Mouse (Mus musculus): ENCODE measurements around the gene Tmem53. TPM values are rescaled to one million over a fixed set of nuclear protein-coding genes. Genes with fewer than 3 reads are reported as not detected.
A peak's percentile ranks its signal among the peaks of the same experiment; 100 is the strongest.
"Not testable (repeated sequence)": the region's sequence is repeated elsewhere in the genome, so short reads cannot be mapped to it uniquely, and the experiment has no call there.

Tmem53 gene
- polyA plus RNA-seq, 1 experiment from 2014 or later: 4.9 TPM

DNA sequence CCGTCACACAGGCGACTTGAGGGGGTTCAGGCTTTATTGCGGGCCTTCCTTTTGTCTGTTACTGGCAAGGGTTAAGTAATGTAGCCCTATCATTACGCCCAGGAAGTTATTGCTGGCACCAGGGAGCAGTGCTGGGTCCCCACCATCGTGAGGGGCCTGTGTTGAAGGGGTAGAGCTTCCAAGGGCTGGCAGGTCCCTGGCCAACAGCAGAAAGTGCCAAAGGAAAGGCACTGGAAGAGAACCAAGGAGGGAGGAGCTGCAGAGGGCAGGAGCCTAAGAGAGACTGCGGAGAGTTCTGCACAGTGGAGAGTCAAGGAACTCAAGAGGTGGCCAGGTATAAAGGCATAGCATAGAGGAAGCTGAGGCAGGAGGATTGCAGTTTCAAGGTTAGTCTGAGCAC lies 2.9 kb downstream of the Tmem53 start:
- Histone ChIP-seq H3K27me3 (replicated peaks; ENCODE audit: control insufficient read depth, insufficient read depth, low read length) (no peaks in the 10 kb centered on the region), H3K4me3 (ENCODE audit: low read depth, low read length) (no peak overlapping the region), H3K4me2 (no peak overlapping the region), H3K9me3 (ENCODE audit: control insufficient read depth, low read length) (no peaks in the 10 kb centered on the region), H3K36me3 (ENCODE audit: control insufficient read depth, insufficient read depth, low read length) (no peaks in the 10 kb centered on the region), H3K4me1 (replicated peaks; ENCODE audit: control insufficient read depth, insufficient read depth, low read length) (peaks cover 7% of the 10 kb centered on the region; the same call in 1 of the 2 replicates), H3K27ac (ENCODE audit: low read depth, low read length) (no peak overlapping the region), H3K9ac (ENCODE audit: low read depth, low read length) (no peak overlapping the region)
- ATAC-seq (replicated peaks; ENCODE audit: low FRiP score) (no peak), DNase-seq (ENCODE audit: low spot score) (no peak)
- 52% methylated on average over 6 of the region's 6 CpGs for WGBS

DNA sequence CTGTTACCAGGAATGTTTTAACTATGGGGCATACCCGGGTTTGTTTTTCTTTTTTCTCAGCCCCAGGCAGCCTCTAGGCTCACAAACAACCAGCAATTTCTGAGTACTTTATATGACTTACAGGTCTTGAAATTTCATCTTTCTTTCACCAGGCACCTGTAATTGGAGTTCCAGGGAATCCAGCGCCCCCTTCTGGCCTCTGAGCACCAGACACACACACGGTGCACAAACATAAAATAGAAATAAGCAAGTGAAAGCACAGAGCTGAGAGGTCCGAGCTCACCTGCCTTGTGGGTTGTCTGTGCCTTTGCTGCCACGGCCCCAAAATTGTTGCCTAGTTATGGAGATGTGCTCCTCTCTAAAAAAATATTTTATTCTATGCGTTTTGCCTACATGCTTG lies 8.2 kb downstream of the Tmem53 start:
- H3K9ac ChIP-seq (ENCODE audit: low read depth, low read length); H3K4me2 ChIP-seq; ATAC-seq (replicated peaks; ENCODE audit: low FRiP score); DNase-seq (ENCODE audit: low spot score); H3K27me3 ChIP-seq (replicated peaks; ENCODE audit: control insufficient read depth, insufficient read depth, low read length); H3K9me3 ChIP-seq (ENCODE audit: control insufficient read depth, low read length); H3K36me3 ChIP-seq (ENCODE audit: control insufficient read depth, insufficient read depth, low read length); H3K4me1 ChIP-seq (replicated peaks; ENCODE audit: control insufficient read depth, insufficient read depth, low read length); H3K4me3 ChIP-seq (ENCODE audit: low read depth, low read length); H3K27ac ChIP-seq (ENCODE audit: low read depth, low read length): not testable (repeated sequence)
- WGBS: 64% methylated on average over 6 of the region's 6 CpGs

DNA sequence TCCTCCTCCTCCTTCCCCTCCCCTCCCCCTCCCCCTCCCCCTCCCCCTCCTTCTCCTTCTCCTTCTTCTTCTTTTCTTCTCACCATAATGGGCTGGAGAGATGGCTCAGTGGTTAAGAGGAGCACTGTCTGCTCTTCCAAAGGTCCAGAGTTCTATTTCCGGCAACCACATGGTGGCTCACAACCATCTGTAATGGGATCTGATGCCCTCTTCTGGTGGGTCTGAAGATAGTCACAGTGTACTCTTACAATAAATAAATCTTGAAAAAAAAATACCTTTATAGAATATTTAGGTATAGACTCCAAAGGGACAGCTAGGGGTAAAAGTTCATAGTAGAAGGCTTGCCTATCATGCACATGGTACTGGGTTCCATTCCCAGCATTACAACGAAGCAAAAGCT lies 9.5 kb downstream of the Tmem53 start:
- no peaks in the 10 kb centered on the region for H3K36me3 ChIP-seq (ENCODE audit: control insufficient read depth, insufficient read depth, low read length)
- H3K4me1 ChIP-seq (replicated peaks; ENCODE audit: control insufficient read depth, insufficient read depth, low read length): no peaks in the 10 kb centered on the region
- H3K27me3 ChIP-seq (replicated peaks; ENCODE audit: control insufficient read depth, insufficient read depth, low read length): no peaks in the 10 kb centered on the region
- no peak overlapping the region for H3K9ac ChIP-seq (ENCODE audit: low read depth, low read length)
- no peak overlapping the region for H3K4me2 ChIP-seq
- no peak overlapping the region for H3K4me3 ChIP-seq (ENCODE audit: low read depth, low read length)
- 80% methylated on average over 2 of the region's 2 CpGs for WGBS
- no peak for ATAC-seq (replicated peaks; ENCODE audit: low FRiP score)
- no peak for DNase-seq (ENCODE audit: low spot score)
- H3K27ac ChIP-seq (ENCODE audit: low read depth, low read length): no peak overlapping the region
- H3K9me3 ChIP-seq (ENCODE audit: control insufficient read depth, low read length): no peaks in the 10 kb centered on the region

DNA sequence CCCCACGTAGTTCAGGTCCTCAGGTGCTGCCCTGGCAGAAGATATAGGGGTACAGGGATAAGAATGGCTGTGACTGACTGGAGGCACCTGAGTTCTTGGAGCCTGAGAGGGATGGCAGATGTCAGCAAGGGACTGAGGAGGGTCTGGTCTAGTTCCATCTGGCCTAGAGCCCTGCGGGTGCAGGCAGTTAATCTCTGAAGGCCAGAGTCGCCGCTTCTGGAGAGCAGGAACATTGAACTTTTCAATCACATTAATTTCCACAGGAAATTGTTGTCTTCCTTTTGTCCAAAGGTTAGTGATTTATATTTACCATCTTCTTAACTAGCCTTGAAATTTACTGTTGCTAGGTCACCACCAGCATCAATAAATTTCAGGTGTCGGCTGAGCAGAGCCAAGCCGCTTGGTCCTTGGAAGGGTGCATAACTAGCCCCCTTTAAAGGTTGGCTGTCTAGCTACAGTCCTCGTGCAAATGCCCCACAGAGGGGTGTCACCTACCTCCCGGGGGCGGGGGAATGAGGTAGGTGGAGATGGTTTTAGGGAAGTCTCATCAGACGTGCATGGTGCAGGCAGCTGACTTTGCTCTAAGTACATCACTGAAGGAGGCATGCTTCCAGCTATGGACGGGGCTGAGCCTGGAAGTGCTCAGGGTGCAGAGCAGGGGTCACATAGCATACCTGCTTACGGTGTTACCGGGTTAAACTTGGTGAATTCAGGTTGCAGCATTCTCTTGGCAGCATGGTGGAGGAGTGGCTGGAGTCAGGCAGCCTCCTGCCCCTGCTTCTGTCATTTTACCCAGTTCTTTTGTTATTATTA lies 10.6 kb downstream of the Tmem53 start:
- ATAC-seq (replicated peaks; ENCODE audit: low FRiP score): no peak
- WGBS: 68% methylated on average over 13 of the region's 13 CpGs
- H3K4me3 ChIP-seq (ENCODE audit: low read depth, low read length): no peak overlapping the region
- H3K9me3 ChIP-seq (ENCODE audit: control insufficient read depth, low read length): no peaks in the 10 kb centered on the region
- no peak for DNase-seq (ENCODE audit: low spot score)
- H3K27ac ChIP-seq (ENCODE audit: low read depth, low read length): no peak overlapping the region
- no peak overlapping the region for H3K4me2 ChIP-seq
- no peaks in the 10 kb centered on the region for H3K36me3 ChIP-seq (ENCODE audit: control insufficient read depth, insufficient read depth, low read length)
- no peak overlapping the region for H3K9ac ChIP-seq (ENCODE audit: low read depth, low read length)
- no peaks in the 10 kb centered on the region for H3K4me1 ChIP-seq (replicated peaks; ENCODE audit: control insufficient read depth, insufficient read depth, low read length)
- H3K27me3 ChIP-seq (replicated peaks; ENCODE audit: control insufficient read depth, insufficient read depth, low read length): no peaks in the 10 kb centered on the region

DNA sequence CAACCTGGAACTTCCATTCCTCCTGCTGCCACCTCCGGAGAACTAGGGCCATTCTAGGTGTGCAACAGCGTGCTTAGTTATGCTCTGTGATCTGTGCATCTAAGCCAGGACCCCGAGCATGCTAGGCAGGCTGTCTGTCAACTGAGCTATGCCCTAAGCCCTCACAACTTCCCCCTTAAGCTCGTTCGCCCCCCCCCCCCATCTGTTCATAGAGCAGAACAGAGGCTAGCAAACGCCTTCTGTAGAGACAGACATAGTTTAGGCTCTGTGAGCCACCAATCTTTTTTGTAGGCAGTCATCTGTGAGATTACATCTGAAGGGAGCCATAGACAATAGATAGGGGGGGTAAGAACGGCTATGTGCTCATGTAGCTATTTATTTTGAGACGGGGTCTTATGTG lies 11.2 kb downstream of the Tmem53 start:
- no peak overlapping the region for H3K4me3 ChIP-seq (ENCODE audit: low read depth, low read length)
- no peaks in the 10 kb centered on the region for H3K27me3 ChIP-seq (replicated peaks; ENCODE audit: control insufficient read depth, insufficient read depth, low read length)
- no peaks in the 10 kb centered on the region for H3K36me3 ChIP-seq (ENCODE audit: control insufficient read depth, insufficient read depth, low read length)
- DNase-seq (ENCODE audit: low spot score): no peak
- no peaks in the 10 kb centered on the region for H3K9me3 ChIP-seq (ENCODE audit: control insufficient read depth, low read length)
- 71% methylated on average over 8 of the region's 8 CpGs for WGBS
- H3K4me2 ChIP-seq: no peak overlapping the region
- no peak overlapping the region for H3K9ac ChIP-seq (ENCODE audit: low read depth, low read length)
- no peak overlapping the region for H3K27ac ChIP-seq (ENCODE audit: low read depth, low read length)
- no peak for ATAC-seq (replicated peaks; ENCODE audit: low FRiP score)
- no peaks in the 10 kb centered on the region for H3K4me1 ChIP-seq (replicated peaks; ENCODE audit: control insufficient read depth, insufficient read depth, low read length)

DNA sequence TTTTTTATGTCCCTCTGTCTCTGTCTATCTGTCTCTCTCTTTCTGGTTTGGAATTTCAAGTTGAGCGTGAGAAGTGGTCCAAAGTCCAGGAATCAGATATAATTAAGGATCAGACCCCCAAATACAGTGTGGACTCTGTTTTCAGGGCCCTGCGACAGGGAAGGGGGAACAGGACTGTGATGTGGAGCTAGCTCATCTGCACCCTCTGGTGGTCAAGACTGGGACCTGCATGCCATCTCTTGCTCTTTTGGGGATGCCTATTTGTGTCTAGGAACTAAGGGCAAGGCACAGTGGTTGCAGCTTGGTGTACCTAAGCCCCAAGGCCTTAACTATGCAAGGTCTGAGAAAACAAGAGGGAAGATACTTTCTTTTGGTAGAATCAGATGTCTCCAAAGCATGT lies 15.5 kb downstream of the Tmem53 start:
- Histone ChIP-seq H3K27me3 (replicated peaks; ENCODE audit: control insufficient read depth, insufficient read depth, low read length) (no peaks in the 10 kb centered on the region), H3K36me3 (ENCODE audit: control insufficient read depth, insufficient read depth, low read length) (peaks cover 8% of the 10 kb centered on the region), H3K4me2 (no peak overlapping the region), H3K4me3 (ENCODE audit: low read depth, low read length) (no peak overlapping the region), H3K27ac (ENCODE audit: low read depth, low read length) (no peak overlapping the region), H3K9ac (ENCODE audit: low read depth, low read length) (no peak overlapping the region), H3K9me3 (ENCODE audit: control insufficient read depth, low read length) (no peaks in the 10 kb centered on the region), H3K4me1 (replicated peaks; ENCODE audit: control insufficient read depth, insufficient read depth, low read length) (no peaks in the 10 kb centered on the region)
- no peak for ATAC-seq (replicated peaks; ENCODE audit: low FRiP score)
- WGBS: 7% methylated on average over 2 of the region's 2 CpGs
- peak; percentile 68 for DNase-seq (ENCODE audit: low spot score)

DNA sequence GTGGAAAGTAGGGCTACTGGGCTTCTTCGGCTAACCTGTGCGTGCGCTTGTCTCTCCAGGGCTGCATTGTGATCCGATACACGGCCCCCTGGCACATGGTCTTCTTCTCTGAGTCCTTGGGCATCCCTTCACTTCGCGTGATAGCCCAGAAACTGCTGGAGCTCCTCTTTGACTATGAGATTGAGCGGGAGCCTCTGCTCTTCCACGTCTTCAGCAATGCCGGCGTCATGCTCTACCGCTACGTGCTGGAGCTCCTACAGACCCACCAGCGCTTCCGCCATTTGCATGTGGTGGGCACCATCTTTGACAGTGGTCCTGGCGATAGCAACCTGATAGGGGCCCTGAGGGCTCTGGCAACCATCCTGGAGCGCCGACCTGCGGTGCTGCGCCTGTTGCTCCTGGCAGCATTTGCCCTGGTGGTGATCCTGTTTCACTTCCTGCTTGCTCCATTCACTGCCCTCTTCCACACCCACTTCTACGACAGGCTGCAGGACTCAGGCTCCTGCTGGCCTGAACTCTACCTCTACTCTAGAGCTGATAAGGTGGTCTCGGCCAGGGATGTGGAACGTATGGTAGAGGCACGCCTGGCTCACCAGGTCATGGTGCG lies 16.2 kb downstream of the Tmem53 start:
- no peaks in the 10 kb centered on the region for H3K4me1 ChIP-seq (replicated peaks; ENCODE audit: control insufficient read depth, insufficient read depth, low read length)
- ATAC-seq (replicated peaks; ENCODE audit: low FRiP score) (no peak), DNase-seq (ENCODE audit: low spot score) (no peak)
- H3K4me3 ChIP-seq (ENCODE audit: low read depth, low read length): no peak overlapping the region
- H3K36me3 ChIP-seq (ENCODE audit: control insufficient read depth, insufficient read depth, low read length): peaks cover 13% of the 10 kb centered on the region
- no peaks in the 10 kb centered on the region for H3K27me3 ChIP-seq (replicated peaks; ENCODE audit: control insufficient read depth, insufficient read depth, low read length)
- H3K9me3 ChIP-seq (ENCODE audit: control insufficient read depth, low read length): no peaks in the 10 kb centered on the region
- 82% methylated on average over 25 of the region's 25 CpGs for WGBS
- no peak overlapping the region for H3K27ac ChIP-seq (ENCODE audit: low read depth, low read length)
- no peak overlapping the region for H3K4me2 ChIP-seq
- no peak overlapping the region for H3K9ac ChIP-seq (ENCODE audit: low read depth, low read length)

DNA sequence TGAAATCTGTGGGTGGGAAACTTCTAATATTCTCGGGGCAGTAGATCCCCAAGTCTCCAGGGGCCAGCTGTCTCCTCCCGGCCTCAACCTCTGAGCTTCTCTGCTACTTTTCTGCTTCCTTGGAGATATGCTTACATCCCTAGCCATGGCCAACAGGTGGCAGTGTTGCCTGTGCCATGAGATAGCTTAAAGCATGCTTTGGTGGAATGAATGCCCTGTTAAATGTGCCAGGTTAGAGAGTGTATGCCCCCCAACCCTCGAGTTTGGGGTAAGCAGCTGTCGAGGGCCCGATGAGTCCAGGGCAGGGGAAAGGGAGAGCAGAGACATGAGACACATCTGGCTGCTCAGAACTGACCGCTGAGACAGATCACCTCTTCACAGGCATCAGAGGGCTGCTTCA lies 18.5 kb downstream of the Tmem53 start:
- peaks cover 31% of the 10 kb centered on the region for H3K36me3 ChIP-seq (ENCODE audit: control insufficient read depth, insufficient read depth, low read length)
- peaks cover 6% of the 10 kb centered on the region for H3K9me3 ChIP-seq (ENCODE audit: control insufficient read depth, low read length)
- DNase-seq (ENCODE audit: low spot score): peak; percentile 68

DNA sequence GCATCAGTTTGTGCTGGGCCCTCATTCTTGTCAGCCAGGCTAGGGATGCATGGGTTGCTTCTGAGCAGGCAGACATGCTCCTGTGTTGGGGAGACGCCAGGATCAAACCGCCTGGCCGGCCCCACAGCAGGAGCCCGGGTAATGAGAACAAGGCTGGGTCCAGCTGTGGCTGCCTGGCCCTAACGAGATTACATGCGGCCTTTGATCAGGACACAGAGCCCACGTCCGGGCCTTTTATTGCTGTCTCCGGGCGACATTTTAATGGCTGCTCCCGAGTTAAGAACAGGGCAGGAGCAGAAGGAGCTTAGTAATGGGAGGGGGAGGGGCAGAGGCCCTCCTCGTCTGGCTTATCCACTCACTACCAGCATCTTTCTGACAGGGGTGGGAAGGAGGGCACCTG lies 20.7 kb downstream of the Tmem53 start:
- Histone ChIP-seq H3K4me1 (replicated peaks; ENCODE audit: control insufficient read depth, insufficient read depth, low read length) (no peaks in the 10 kb centered on the region), H3K27me3 (replicated peaks; ENCODE audit: control insufficient read depth, insufficient read depth, low read length) (no peaks in the 10 kb centered on the region), H3K9me3 (ENCODE audit: control insufficient read depth, low read length) (peaks cover 6% of the 10 kb centered on the region), H3K4me3 (ENCODE audit: low read depth, low read length) (no peak overlapping the region), H3K27ac (ENCODE audit: low read depth, low read length) (no peak overlapping the region), H3K9ac (ENCODE audit: low read depth, low read length) (no peak overlapping the region), H3K4me2 (no peak overlapping the region), H3K36me3 (ENCODE audit: control insufficient read depth, insufficient read depth, low read length) (peaks cover 50% of the 10 kb centered on the region)
- 51% methylated on average over 12 of the region's 12 CpGs for WGBS
- ATAC-seq (replicated peaks; ENCODE audit: low FRiP score) (no peak), DNase-seq (ENCODE audit: low spot score) (no peak)

More for the DNA sequence above, 18.5 kb downstream of the Tmem53 start:
- peak; percentile 60 for ATAC-seq (replicated peaks; ENCODE audit: low FRiP score)
- no peaks in the 10 kb centered on the region for H3K27me3 ChIP-seq (replicated peaks; ENCODE audit: control insufficient read depth, insufficient read depth, low read length)
- WGBS: 17% methylated on average over 6 of the region's 6 CpGs
- H3K4me3 ChIP-seq (ENCODE audit: low read depth, low read length): no peak overlapping the region
- H3K4me1 ChIP-seq (replicated peaks; ENCODE audit: control insufficient read depth, insufficient read depth, low read length): no peaks in the 10 kb centered on the region
- no peak overlapping the region for H3K9ac ChIP-seq (ENCODE audit: low read depth, low read length)
- no peak overlapping the region for H3K4me2 ChIP-seq
- H3K27ac ChIP-seq (ENCODE audit: low read depth, low read length): no peak overlapping the region

Measured in liver, embryonic 11.5 days (tissue).